Mouse (Mus musculus) stomach, embryonic 15.5 days (tissue): ENCODE results near the gene Olfr1065. TPM values are rescaled to one million over a fixed set of nuclear protein-coding genes. Genes with fewer than 3 reads are reported as not detected.
"Not testable (repeated sequence)": the region's sequence is repeated elsewhere in the genome, so short reads cannot be mapped to it uniquely, and the experiment has no call there.

Source experiments
- ATAC-seq: fragments of 200-750 bp; cut with Nextera tagmentation; 2 replicates; pipeline ENCODE4 v1.8.0; 2017; ENCODE audit warnings: low read depth, moderate number of reproducible peaks, moderate TSS enrichment; ENCODE audit not compliant: insufficient read depth, low FRiP score
- H3K27ac ChIP-seq: fragments of 300-500 bp; sonication (generic); 2 replicates; pipeline ENCODE4 v1.5.1; 2015; ENCODE audit warnings: mild to moderate bottlenecking, inconsistent platforms
- H3K27me3 ChIP-seq: fragments of 300-500 bp; sonication (generic); replicated peaks from 2 replicates; pipeline ENCODE4 v1.6.1; 2015; ENCODE audit warnings: inconsistent platforms
- H3K36me3 ChIP-seq: fragments of 300-500 bp; sonication (generic); 2 replicates; pipeline ENCODE4 v1.6.1; 2015; ENCODE audit warnings: inconsistent platforms
- H3K4me1 ChIP-seq: fragments of 300-500 bp; sonication (generic); 2 replicates; pipeline ENCODE4 v1.6.1; 2015; ENCODE audit warnings: inconsistent platforms
- H3K4me2 ChIP-seq: fragments of 300-500 bp; sonication (generic); 2 replicates; pipeline ENCODE4 v1.6.1; 2015; ENCODE audit warnings: mild to moderate bottlenecking, inconsistent platforms
- H3K4me3 ChIP-seq: fragments of 300-500 bp; sonication (generic); replicated peaks from 2 replicates; pipeline ENCODE4 v1.5.1; 2015; ENCODE audit warnings: inconsistent platforms
- H3K9ac ChIP-seq: fragments of 300-500 bp; sonication (generic); 2 replicates; pipeline ENCODE4 v1.6.1; 2015; ENCODE audit warnings: inconsistent platforms
- H3K9me3 ChIP-seq: fragments of 300-500 bp; sonication (generic); 2 replicates; pipeline ENCODE4 v1.6.1; 2016; ENCODE audit warnings: inconsistent platforms
- WGBS: fragments of 180-500 bp; shearing (Covaris S2); methylation state at CpG from one replicate; pipeline ENCODE4 v1.1.7; 2015; 5-methylcytosine and 5-hydroxymethylcytosine counted together
- polyA plus RNA-seq: library from polyadenylated mRNA; unstranded; fragments of >200 nt; fragmentation: Nextera tagmentation; extraction: Ambion mirVana; gene quantifications from 2 replicates; pipeline ENCODE4 v1.2.1, GENCODE M21; 2015

Olfr1065 gene
- polyA plus RNA-seq: not detected in 2 replicates

GRCm38 (mm10) chr2:86450491-86450890 lies at the start of gene Olfr1065:
Olfr1065 (minus strand) TSS chr2:86450591.
- not testable (repeated sequence) for H3K27ac ChIP-seq, H3K4me2 ChIP-seq, H3K9me3 ChIP-seq, H3K9ac ChIP-seq, H3K4me1 ChIP-seq, H3K4me3 ChIP-seq, H3K27me3 ChIP-seq, ATAC-seq, H3K36me3 ChIP-seq
- WGBS: 77% methylated on average over 1 of the region's 1 CpGs

- Histone ChIP-seq H3K4me1 (no peaks in the 10 kb centered on the region), H3K27me3 (no peaks in the 10 kb centered on the region), H3K4me2 (no peak within 1 kb of the TSS), H3K4me3 (no peak within 1 kb of the TSS), H3K9ac (no peak within 1 kb of the TSS), H3K36me3 (no peaks in the 10 kb centered on the region), H3K27ac (no peak within 1 kb of the TSS), H3K9me3 (no peaks in the 10 kb centered on the region)
- WGBS: 32% methylated on average over 1 of the region's 1 CpGs
- ATAC-seq: no peak
Measured at GRCm38 (mm10) chr2:86487286-86487685, 36.9 kb upstream of the Olfr1065 start, which contains the start of gene Olfr228. Olfr228 (minus strand) TSS chr2:86487386.

- no peak overlapping the region for H3K27ac ChIP-seq
- ATAC-seq: no peak
- 29% methylated on average over 10 of the region's 10 CpGs for WGBS
- no peak overlapping the region for H3K9ac ChIP-seq
- H3K36me3 ChIP-seq: no peaks in the 10 kb centered on the region
- H3K4me3 ChIP-seq: no peak overlapping the region; the same call in 1 of the 2 replicates
- no peaks in the 10 kb centered on the region for H3K4me1 ChIP-seq
- peak overlapping the region; percentile 38 for H3K4me2 ChIP-seq
- H3K9me3 ChIP-seq: no peaks in the 10 kb centered on the region
- no peaks in the 10 kb centered on the region for H3K27me3 ChIP-seq
Measured at GRCm38 (mm10) chr2:86464442-86465109, 14.2 kb upstream of the Olfr1065 start.

DNA sequence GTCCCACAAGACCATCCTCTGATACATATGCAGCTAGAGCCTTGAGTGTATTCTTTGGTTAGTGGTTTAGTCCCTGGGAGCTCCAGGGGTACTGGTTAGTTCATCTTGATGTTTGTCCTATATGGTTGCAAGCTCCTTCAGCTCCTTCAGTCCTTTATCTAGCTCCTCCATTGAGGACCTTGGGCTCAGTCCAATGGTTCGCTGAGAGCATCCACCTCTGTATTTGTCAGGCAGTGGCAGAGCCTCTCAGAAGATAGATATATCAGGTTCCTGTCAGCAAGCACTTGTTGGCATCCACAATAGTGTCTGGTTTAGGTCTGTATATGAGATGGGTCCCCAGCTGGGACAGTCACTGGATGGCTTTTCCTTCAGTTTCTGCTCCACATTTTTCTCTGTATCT lies 10.0 kb upstream of the Olfr1065 start:
- Histone ChIP-seq H3K4me2 (no peak overlapping the region), H3K27ac (no peak overlapping the region), H3K36me3 (no peaks in the 10 kb centered on the region), H3K4me1 (no peaks in the 10 kb centered on the region), H3K4me3 (no peak overlapping the region), H3K27me3 (no peaks in the 10 kb centered on the region), H3K9ac (no peak overlapping the region), H3K9me3 (no peaks in the 10 kb centered on the region)
- WGBS: 86% methylated on average over 1 of the region's 1 CpGs
- no peak for ATAC-seq

DNA sequence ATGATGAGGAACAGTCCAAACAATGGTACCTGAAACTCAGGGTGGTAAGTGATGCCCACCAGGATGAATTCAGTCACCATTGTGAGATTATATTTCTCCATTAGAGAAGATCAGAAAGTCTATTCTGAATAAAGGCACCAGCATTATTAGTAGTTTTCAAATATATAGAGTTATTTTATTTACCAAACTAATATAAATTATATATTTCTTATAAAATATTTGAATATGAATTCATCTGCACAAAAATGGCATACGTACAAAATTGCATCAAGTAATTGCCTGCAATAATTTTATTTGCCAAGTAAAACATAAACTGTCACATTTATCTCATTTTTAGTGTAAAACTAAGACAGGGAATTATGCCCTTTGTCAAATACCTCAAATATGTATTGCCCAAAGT lies 5.8 kb upstream of the Olfr1065 start, which contains the start of gene Olfr1066:
Olfr1066 (minus strand) TSS at position 101 of the 400 bp plus-strand sequence.
- H3K4me3 ChIP-seq: no peak within 1 kb of the TSS
- no peaks in the 10 kb centered on the region for H3K36me3 ChIP-seq
- H3K27me3 ChIP-seq: no peaks in the 10 kb centered on the region
- H3K9me3 ChIP-seq: no peaks in the 10 kb centered on the region
- no peak within 1 kb of the TSS for H3K27ac ChIP-seq
- no peak within 1 kb of the TSS for H3K4me2 ChIP-seq
- no peak within 1 kb of the TSS for H3K9ac ChIP-seq
- 79% methylated on average over 1 of the region's 1 CpGs for WGBS
- no peaks in the 10 kb centered on the region for H3K4me1 ChIP-seq
- no peak for ATAC-seq

DNA sequence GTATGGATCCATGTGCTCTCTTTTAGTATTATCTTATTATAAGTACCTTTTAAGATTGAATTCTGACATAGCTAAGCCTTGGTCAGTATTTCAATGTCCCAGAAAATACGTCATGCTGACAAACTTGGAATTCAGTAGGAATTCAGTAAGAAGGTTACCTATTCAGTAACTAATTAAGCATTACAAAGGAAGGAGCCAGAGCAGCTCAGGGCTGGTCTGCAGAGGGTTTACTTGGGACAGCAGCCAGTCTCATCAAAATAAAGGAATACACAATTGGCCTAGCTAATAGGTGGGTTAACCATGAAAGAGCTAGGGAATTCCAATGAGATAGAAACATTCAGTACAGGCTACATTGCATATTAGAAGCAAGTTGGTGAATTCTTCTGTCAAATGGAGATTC lies 8.3 kb downstream of the Olfr1065 start:
- H3K4me1 ChIP-seq, H3K4me2 ChIP-seq, H3K27ac ChIP-seq, H3K9ac ChIP-seq, H3K36me3 ChIP-seq, H3K4me3 ChIP-seq, H3K9me3 ChIP-seq, H3K27me3 ChIP-seq, ATAC-seq: not testable (repeated sequence)
- 72% methylated on average over 1 of the region's 1 CpGs for WGBS

- H3K27me3 ChIP-seq, H3K9ac ChIP-seq, H3K36me3 ChIP-seq, H3K27ac ChIP-seq, H3K4me1 ChIP-seq, H3K4me3 ChIP-seq, H3K9me3 ChIP-seq, H3K4me2 ChIP-seq, ATAC-seq: not testable (repeated sequence)
- 84% methylated on average over 8 of the region's 8 CpGs for WGBS
Measured at GRCm38 (mm10) chr2:86428511-86428910, 21.9 kb downstream of the Olfr1065 start.

GRCm38 (mm10) chr2:86426649-86427048 lies 23.7 kb downstream of the Olfr1065 start, which contains the start of gene Olfr1062:
Olfr1062 (minus strand) TSS chr2:86426749.
- not testable (repeated sequence) for ATAC-seq

DNA sequence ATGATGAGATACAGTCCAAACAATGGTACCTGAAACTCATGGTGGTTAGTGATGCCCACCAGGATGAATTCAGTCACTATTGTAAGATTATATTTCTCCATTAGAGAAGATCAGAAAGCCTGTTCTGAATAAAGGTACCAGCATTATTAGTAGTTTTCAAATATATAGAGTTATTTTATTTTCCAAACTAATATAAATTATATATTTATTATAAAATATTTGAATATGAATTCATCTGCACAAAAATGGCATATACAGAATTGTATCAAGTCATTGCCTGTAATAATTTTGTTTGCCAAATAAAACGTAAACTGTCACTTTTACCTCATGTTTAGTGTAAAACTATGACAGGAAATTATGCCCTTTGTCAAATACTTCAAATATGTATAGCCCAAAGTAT lies 36.4 kb downstream of the Olfr1065 start, which contains the start of gene Olfr1061:
Olfr1061 (minus strand) TSS at position 101 of the 400 bp plus-strand sequence.
- no peak for ATAC-seq
- Histone ChIP-seq H3K9me3 (no peaks in the 10 kb centered on the region), H3K36me3 (no peaks in the 10 kb centered on the region), H3K27me3 (no peaks in the 10 kb centered on the region), H3K9ac (no peak within 1 kb of the TSS), H3K4me2 (no peak within 1 kb of the TSS), H3K4me3 (no peak within 1 kb of the TSS), H3K27ac (no peak within 1 kb of the TSS), H3K4me1 (no peaks in the 10 kb centered on the region)
- 75% methylated on average over 1 of the region's 1 CpGs for WGBS

More at GRCm38 (mm10) chr2:86426649-86427048, 23.7 kb downstream of the Olfr1065 start, which contains the start of gene Olfr1062:
- not testable (repeated sequence) for H3K4me2 ChIP-seq, H3K4me3 ChIP-seq, H3K9me3 ChIP-seq, H3K36me3 ChIP-seq, H3K9ac ChIP-seq, H3K27ac ChIP-seq, H3K4me1 ChIP-seq, H3K27me3 ChIP-seq

GRCm38 (mm10) chr2:86395114-86395513 lies 55.3 kb downstream of the Olfr1065 start:
- H3K27me3 ChIP-seq: no peaks in the 10 kb centered on the region
- 82% methylated on average over 2 of the region's 2 CpGs for WGBS
- no peaks in the 10 kb centered on the region for H3K4me1 ChIP-seq
- H3K9me3 ChIP-seq: no peaks in the 10 kb centered on the region
- H3K36me3 ChIP-seq: no peaks in the 10 kb centered on the region
- ATAC-seq: no peak
- no peak overlapping the region for H3K4me3 ChIP-seq
- H3K9ac ChIP-seq: no peak overlapping the region
- H3K4me2 ChIP-seq: no peak overlapping the region
- no peak overlapping the region for H3K27ac ChIP-seq
